Comparison of ENCODE assay signal across 8 mouse cellular contexts in the genomic region with DNA sequence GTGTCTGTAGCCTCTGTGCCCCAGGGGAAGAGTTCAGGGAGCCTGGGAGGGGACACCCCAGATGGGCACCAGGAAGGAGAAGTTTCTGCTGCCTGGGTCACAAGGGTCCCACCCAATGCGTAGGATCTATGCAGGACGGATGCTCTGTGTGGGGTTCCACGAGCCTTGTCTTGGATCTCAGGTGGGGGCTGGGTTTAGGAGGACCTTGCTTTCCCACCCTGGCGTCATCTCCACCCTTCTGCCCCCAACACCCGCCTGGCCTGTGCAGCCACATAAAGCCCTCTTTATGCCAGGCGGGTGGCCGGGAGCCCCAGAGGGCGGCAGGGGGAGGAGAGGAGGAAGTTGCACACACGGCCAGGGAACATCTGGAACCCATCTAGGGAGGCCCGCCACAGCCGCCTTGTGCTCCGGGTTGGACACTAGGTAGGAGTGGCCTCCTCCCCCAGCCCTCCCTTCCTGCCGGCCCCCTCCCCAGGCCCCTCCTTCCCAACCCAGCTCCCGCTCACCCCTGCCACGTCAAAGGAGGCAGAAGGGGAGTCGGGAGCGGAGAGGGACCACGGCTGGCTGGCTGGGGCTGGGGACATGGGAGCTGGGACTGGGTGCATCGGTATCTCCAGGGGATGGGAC. TPM values are rescaled to one million over a fixed set of nuclear protein-coding genes. Genes with fewer than 3 reads are reported as not detected.
DNase-seq lines count a peak whose midpoint lies in the region; ATAC-seq and TF ChIP-seq lines count a peak whose summit lies in the region.

No protein-coding gene starts in this region.

- peak overlapping the region; percentile 48 for H3K4me3 ChIP-seq in ES-Bruce4 (ENCODE audit: low read depth, low read length)
- peak overlapping the region; percentile 46 for H3K4me3 ChIP-seq in intestine, embryonic 16.5 days (ENCODE audit: low read length)
- peak overlapping the region; percentile 55 for H3K4me3 ChIP-seq in lung, embryonic 14.5 days (ENCODE audit: low read depth, low read length)

- H3K36me3 ChIP-seq in ES-Bruce4 (ENCODE audit: control insufficient read depth, insufficient read depth, low read length, poor library complexity, severe bottlenecking): no peaks in the 10 kb centered on the region
- H3K36me3 ChIP-seq in intestine, embryonic 16.5 days (ENCODE audit: control insufficient read depth, insufficient read depth, low read length): no peaks in the 10 kb centered on the region; the same call in 1 of the 2 replicates
- H3K36me3 ChIP-seq in lung, embryonic 14.5 days (ENCODE audit: insufficient read depth): no peaks in the 10 kb centered on the region

- H3K27me3 ChIP-seq in ES-Bruce4 (ENCODE audit: control insufficient read depth, insufficient read depth, low read length, poor library complexity, severe bottlenecking): no peaks in the 10 kb centered on the region
- no peaks in the 10 kb centered on the region for H3K27me3 ChIP-seq in intestine, embryonic 16.5 days (replicated peaks; ENCODE audit: control insufficient read depth, insufficient read depth, low read length)
- no peaks in the 10 kb centered on the region for H3K27me3 ChIP-seq in lung, embryonic 14.5 days (ENCODE audit: insufficient read depth, low read length)

- TF ChIP-seq CTCF in ES-Bruce4 (IDR thresholded peaks at IDR 0.05; ENCODE audit: low read depth, low read length): no peak
- 0 out of 2 replicates have a peak, but pooled peaks have one; percentile 4 for TF ChIP-seq CTCF in lung, embryonic 14.5 days (IDR thresholded peaks at IDR 0.05; ENCODE audit: low read depth)

- intact Hi-C loops in left cerebral cortex, postnatal 36 days (cut with DNase I): no loop called here

- peak; percentile 61 for ATAC-seq in intestine, embryonic 16.5 days
- peak; percentile 82 for ATAC-seq in lung, embryonic 14.5 days (ENCODE audit: insufficient read depth)

- 10% methylated on average over 18 of the region's 19 CpGs for WGBS in intestine, embryonic 16.5 days
- 1% methylated on average over 18 of the region's 19 CpGs for WGBS in lung, embryonic 14.5 days

- peak overlapping the region; percentile 38 for H3K9ac ChIP-seq in ES-Bruce4 (ENCODE audit: low read depth, poor library complexity, severe bottlenecking)
- H3K9ac ChIP-seq in intestine, embryonic 16.5 days (ENCODE audit: low read depth, low read length): peak overlapping the region; percentile 76
- H3K9ac ChIP-seq in lung, embryonic 14.5 days: peak overlapping the region; percentile 84

- H3K4me2 ChIP-seq in intestine, embryonic 16.5 days (ENCODE audit: low read depth, low read length): peak overlapping the region; percentile 50
- H3K4me2 ChIP-seq in lung, embryonic 14.5 days: peak overlapping the region; percentile 82

- TF ChIP-seq EP300 in ES-Bruce4 (IDR thresholded peaks at IDR 0.05; ENCODE audit: insufficient read depth, low read depth, low read length): no peak

- H3K27ac ChIP-seq in ES-Bruce4 (ENCODE audit: insufficient read depth, low read length): no peak overlapping the region
- peak overlapping the region; percentile 92 for H3K27ac ChIP-seq in intestine, embryonic 16.5 days (ENCODE audit: low read length)
- peak overlapping the region; percentile 96 for H3K27ac ChIP-seq in lung, embryonic 14.5 days (ENCODE audit: low read depth)

- no peaks in the 10 kb centered on the region for H3K4me1 ChIP-seq in ES-Bruce4 (ENCODE audit: control insufficient read depth, insufficient read depth, low read length)
- peaks cover 32% of the 10 kb centered on the region for H3K4me1 ChIP-seq in intestine, embryonic 16.5 days (ENCODE audit: control insufficient read depth, insufficient read depth, low read length)
- peaks cover 44% of the 10 kb centered on the region for H3K4me1 ChIP-seq in lung, embryonic 14.5 days (ENCODE audit: insufficient read depth)

- peak; percentile 93 for DNase-seq in embryo, embryonic 10.5 days (ENCODE audit: low spot score)
- peak; percentile 99 for DNase-seq in heart, adult 11 months
- peak; percentile 96 for DNase-seq in lung, embryonic 14.5 days
- peak; percentile 59 for DNase-seq in ovary, postnatal 14 days (ENCODE audit: low spot score)
- DNase-seq in layer of hippocampus, postnatal 10 days (ENCODE audit: low spot score in 2 of 2): no peak
- DNase-seq in left cerebral cortex, postnatal 36 days (ENCODE audit: low spot score in 2 of 2): no peak

- no peaks in the 10 kb centered on the region for H3K9me3 ChIP-seq in ES-Bruce4 (replicated peaks; ENCODE audit: control insufficient read depth, insufficient read depth, low read length, poor library complexity, severe bottlenecking)
- H3K9me3 ChIP-seq in intestine, embryonic 16.5 days (ENCODE audit: control insufficient read depth, low read length): no peaks in the 10 kb centered on the region
- no peaks in the 10 kb centered on the region for H3K9me3 ChIP-seq in lung, embryonic 14.5 days (ENCODE audit: low read depth, low read length)

- TF ChIP-seq POLR2A in ES-Bruce4 (IDR thresholded peaks at IDR 0.05; ENCODE audit: insufficient read depth, low read length): no peak

RNA-seq across cellular contexts. Expression of gene Swi5, which starts 30.0 kb away (rescaled TPM):
- 553 and 558 TPM in 2 replicates for polyA plus RNA-seq in ES-Bruce4 (2011; ENCODE audit: insufficient read depth, insufficient read length, low read depth, missing spikeins)
- 342 and 377 TPM in 2 replicates for polyA plus RNA-seq in intestine, embryonic 16.5 days (2015; fragmentation: Nextera tagmentation; extraction: Ambion mirVana)
- polyA plus RNA-seq in lung, embryonic 14.5 days (2014; fragmentation: Nextera tagmentation; extraction: Ambion mirVana): 205 and 220 TPM in 2 replicates
- total RNA-seq in layer of hippocampus, postnatal 10 days (2021): 100 to 1,000 TPM; 237 to 239 TPM
- 100 to 1,000 TPM; 207 to 208 TPM for total RNA-seq in left cerebral cortex, postnatal 36 days (2021)

RNA-seq across cellular contexts. Expression of gene Golga2, which starts 30.7 kb away (rescaled TPM):
- polyA plus RNA-seq in ES-Bruce4 (2011; ENCODE audit: insufficient read depth, insufficient read length, low read depth, missing spikeins): 38.4 and 39.3 TPM in 2 replicates
- 21.5 and 21.6 TPM in 2 replicates for polyA plus RNA-seq in intestine, embryonic 16.5 days (2015; fragmentation: Nextera tagmentation; extraction: Ambion mirVana)
- 24.0 and 25.2 TPM in 2 replicates for polyA plus RNA-seq in lung, embryonic 14.5 days (2014; fragmentation: Nextera tagmentation; extraction: Ambion mirVana)
- 10 to 100 TPM; 75.1 to 78.9 TPM for total RNA-seq in layer of hippocampus, postnatal 10 days (2021)
- 10 to 100 TPM; 83.4 to 89.9 TPM for total RNA-seq in left cerebral cortex, postnatal 36 days (2021)

RNA-seq across cellular contexts. Expression of gene Ciz1, which starts 34.2 kb away (rescaled TPM):
- 34.3 and 38.7 TPM in 2 replicates for polyA plus RNA-seq in ES-Bruce4 (2011; ENCODE audit: insufficient read depth, insufficient read length, low read depth, missing spikeins)
- polyA plus RNA-seq in intestine, embryonic 16.5 days (2015; fragmentation: Nextera tagmentation; extraction: Ambion mirVana): 47.1 and 51.4 TPM in 2 replicates
- 46.1 and 51.9 TPM in 2 replicates for polyA plus RNA-seq in lung, embryonic 14.5 days (2014; fragmentation: Nextera tagmentation; extraction: Ambion mirVana)
- total RNA-seq in layer of hippocampus, postnatal 10 days (2021): 10 to 100 TPM; 74.6 to 75.0 TPM
- 10 to 100 TPM; 60.4 to 97.8 TPM for total RNA-seq in left cerebral cortex, postnatal 36 days (2021)

RNA-seq across cellular contexts. Expression of gene Dnm1, which starts 35.2 kb away (rescaled TPM):
- 11.6 and 17.0 TPM in 2 replicates for polyA plus RNA-seq in ES-Bruce4 (2011; ENCODE audit: insufficient read depth, insufficient read length, low read depth, missing spikeins)
- polyA plus RNA-seq in intestine, embryonic 16.5 days (2015; fragmentation: Nextera tagmentation; extraction: Ambion mirVana): 11.8 and 12.5 TPM in 2 replicates
- 14.9 and 17.5 TPM in 2 replicates for polyA plus RNA-seq in lung, embryonic 14.5 days (2014; fragmentation: Nextera tagmentation; extraction: Ambion mirVana)
- 100 to 1,000 TPM; 715 to 725 TPM for total RNA-seq in layer of hippocampus, postnatal 10 days (2021)
- total RNA-seq in left cerebral cortex, postnatal 36 days (2021): 1,000 to 10,000 TPM; 1,215 to 1,406 TPM

RNA-seq across cellular contexts. Expression of gene Uck1, which starts 57.9 kb away (rescaled TPM):
- 27.8 and 29.7 TPM in 2 replicates for polyA plus RNA-seq in ES-Bruce4 (2011; ENCODE audit: insufficient read depth, insufficient read length, low read depth, missing spikeins)
- polyA plus RNA-seq in intestine, embryonic 16.5 days (2015; fragmentation: Nextera tagmentation; extraction: Ambion mirVana): 72.4 and 74.4 TPM in 2 replicates
- 58.6 and 63.6 TPM in 2 replicates for polyA plus RNA-seq in lung, embryonic 14.5 days (2014; fragmentation: Nextera tagmentation; extraction: Ambion mirVana)
- total RNA-seq in layer of hippocampus, postnatal 10 days (2021): 10 to 100 TPM; 64.8 to 64.9 TPM
- 10 to 100 TPM; 50.1 to 52.6 TPM for total RNA-seq in left cerebral cortex, postnatal 36 days (2021)

Comparison
In these comparisons a context has a peak if more than half of its experiments do, and no peak if none do; other contexts are left out.
1. DNase-seq: peak in embryo, embryonic 10.5 days (single experiment), heart, adult 11 months (single experiment), lung, embryonic 14.5 days (single experiment) and ovary, postnatal 14 days (single experiment); none in layer of hippocampus, postnatal 10 days (0 of 2) and left cerebral cortex, postnatal 36 days (0 of 2).
2. Peak in every context shown above with its lines, with median percentiles within 50 percentile points of each other: H3K4me3 ChIP-seq and H3K9ac ChIP-seq.